Mouse (Mus musculus) ES-E14 (cell line): Measurements from ENCODE around the gene Foxj2. TPM values are rescaled to one million over a fixed set of nuclear protein-coding genes. Genes with fewer than 3 reads are reported as not detected.

Source experiments
- DNase-seq: peaks from one replicate; pipeline ENCODE4 v3.0.0-alpha.2; 2013; ENCODE audit warnings: low read depth, low spot score
- H3K27ac ChIP-seq: 2 replicates; pipeline ENCODE4 v1.5.1; 2012; ENCODE audit warnings: low read depth, mild to moderate bottlenecking, low read length, moderate library complexity, mixed read lengths; ENCODE audit not compliant: poor library complexity, insufficient read depth, severe bottlenecking
- H3K36me3 ChIP-seq: 2 replicates; pipeline ENCODE4 v1.6.1; 2012; ENCODE audit warnings: mild to moderate bottlenecking, low read length, moderate library complexity, mixed read lengths; ENCODE audit not compliant: control insufficient read depth, poor library complexity, insufficient read depth, severe bottlenecking
- H3K4me1 ChIP-seq, 2 experiments: fragments of 150-350 bp in 1 of 2; sonication (generic) in 1 of 2; 2 replicates each; pipeline ENCODE4 v1.6.1; 2012; ENCODE audit warnings: low read length in 2 of 2, mild to moderate bottlenecking in 1 of 2, mixed read lengths in 1 of 2; ENCODE audit not compliant: control insufficient read depth in 2 of 2, insufficient read depth in 2 of 2, poor library complexity in 1 of 2
- H3K4me3 ChIP-seq, 2 experiments: fragments of 150-350 bp in 1 of 2; sonication (generic) in 1 of 2; 2 replicates each; pipeline ENCODE4 v1.5.1; 2012; ENCODE audit warnings: low read length in 2 of 2, low read depth in 1 of 2, mild to moderate bottlenecking in 1 of 2, mixed read lengths in 1 of 2; ENCODE audit not compliant: insufficient read depth in 1 of 2, poor library complexity in 1 of 2, severe bottlenecking in 1 of 2
- H3K9ac ChIP-seq: 2 replicates; pipeline ENCODE4 v1.6.1; 2012; ENCODE audit warnings: low read depth, mild to moderate bottlenecking, low read length, mixed read lengths; ENCODE audit not compliant: poor library complexity, insufficient read depth, severe bottlenecking
- H3K9me3 ChIP-seq: fragments of 150-350 bp; sonication (generic); 2 replicates; pipeline ENCODE4 v1.6.1; 2012; ENCODE audit warnings: low read depth, mild to moderate bottlenecking, low read length; ENCODE audit not compliant: control insufficient read depth, insufficient read depth
- CHD2 ChIP-seq: IDR thresholded peaks from 2 replicates; pipeline ENCODE4 v1.6.1; 2014; ENCODE audit warnings: mild to moderate bottlenecking, low read depth, low read length, inconsistent platforms
- HCFC1 ChIP-seq: IDR thresholded peaks from 2 replicates; pipeline ENCODE4 v1.6.1; 2012; ENCODE audit warnings: low read length, inconsistent platforms, borderline replicate concordance; ENCODE audit not compliant: insufficient read depth
- MAFK ChIP-seq: IDR thresholded peaks from 2 replicates; pipeline ENCODE4 v1.6.1; 2014; ENCODE audit warnings: mild to moderate bottlenecking, low read depth, low read length, inconsistent platforms; ENCODE audit not compliant: insufficient read depth
- ZC3H11A ChIP-seq: IDR thresholded peaks from 2 replicates; pipeline ENCODE4 v1.6.1; 2012; ENCODE audit warnings: low read depth, mild to moderate bottlenecking, inconsistent platforms, low read length, borderline replicate concordance
- ZNF384 ChIP-seq: IDR thresholded peaks from 2 replicates; pipeline ENCODE4 v1.6.1; 2012; ENCODE audit warnings: low read depth, low read length, inconsistent platforms
- in situ Hi-C, 2 experiments: fragments of 600-800 bp; cut with MboI; formaldehyde crosslinking; loops; one replicate each; pipeline ENCODE4 v1.15.1; 2025; ENCODE audit warnings: low sequenced_read_pairs in 2 of 2, inconsistent platforms in 1 of 2; ENCODE audit not compliant: unreplicated experiment in 2 of 2
- total RNA-seq: library from RNA; depleted of rRNA; stranded (reverse); fragments of 300-350 nt; gene quantifications from 2 replicates; pipeline ENCODE4 v1.2.3, GENCODE M21; 2012

The Foxj2 gene
- total RNA-seq, 1 experiment = 1.7 TPM

DNA sequence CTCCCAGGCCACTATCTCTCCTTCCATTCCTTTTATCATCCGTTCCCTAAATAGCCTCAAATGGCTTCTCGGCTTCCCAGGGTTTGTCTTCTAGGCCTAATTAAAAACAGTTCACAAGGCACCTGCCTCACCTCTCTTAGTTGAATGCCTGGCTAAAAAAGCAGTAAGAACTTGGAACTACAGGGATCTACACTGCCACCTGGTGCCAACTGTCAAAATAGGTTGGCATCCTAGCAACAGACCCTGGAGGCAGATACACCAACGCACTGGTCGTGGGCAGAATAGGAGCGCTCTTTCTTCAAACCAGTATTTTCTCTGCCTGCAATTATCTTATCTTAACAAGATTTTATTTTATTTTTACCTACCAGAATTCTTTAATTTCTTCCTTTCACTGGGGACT, 33.4 kb upstream of the Foxj2 start:
- Histone ChIP-seq H3K4me1 (peaks cover 5 to 12% of the 10 kb centered on the region in 2 experiments; a peak in 3 of 4 replicates), H3K4me3 (no peak overlapping the region), H3K9ac (no peak overlapping the region), H3K36me3 (no peaks in the 10 kb centered on the region), H3K9me3 (no peaks in the 10 kb centered on the region), H3K27ac (no peak overlapping the region)
- TF ChIP-seq MAFK (no peak), HCFC1 (no peak), CHD2 (no peak), ZC3H11A (peak; percentile 67), ZNF384 (no peak)
- in situ Hi-C loops = loop anchor here in 1 of 2 experiments (10.0 kb wide), 2 partner anchors 51 to 121 kb away; no protein-coding TSS in a partner anchor
- no peak for DNase-seq

GRCm38 (mm10) chr6:122795254-122795935, 24.3 kb upstream of the Foxj2 start:
- in situ Hi-C loops = no loop called here
- Histone ChIP-seq H3K27ac (no peak overlapping the region), H3K36me3 (no peaks in the 10 kb centered on the region), H3K9ac (no peak overlapping the region), H3K9me3 (no peaks in the 10 kb centered on the region), H3K4me1 (no peaks in the 10 kb centered on the region; a peak in 1 of 4 replicates), H3K4me3 (no peak overlapping the region)
- TF ChIP-seq CHD2 = no peak
- TF ChIP-seq MAFK = no peak
- no peak for TF ChIP-seq ZNF384
- no peak for TF ChIP-seq HCFC1
- DNase-seq = no peak

DNA sequence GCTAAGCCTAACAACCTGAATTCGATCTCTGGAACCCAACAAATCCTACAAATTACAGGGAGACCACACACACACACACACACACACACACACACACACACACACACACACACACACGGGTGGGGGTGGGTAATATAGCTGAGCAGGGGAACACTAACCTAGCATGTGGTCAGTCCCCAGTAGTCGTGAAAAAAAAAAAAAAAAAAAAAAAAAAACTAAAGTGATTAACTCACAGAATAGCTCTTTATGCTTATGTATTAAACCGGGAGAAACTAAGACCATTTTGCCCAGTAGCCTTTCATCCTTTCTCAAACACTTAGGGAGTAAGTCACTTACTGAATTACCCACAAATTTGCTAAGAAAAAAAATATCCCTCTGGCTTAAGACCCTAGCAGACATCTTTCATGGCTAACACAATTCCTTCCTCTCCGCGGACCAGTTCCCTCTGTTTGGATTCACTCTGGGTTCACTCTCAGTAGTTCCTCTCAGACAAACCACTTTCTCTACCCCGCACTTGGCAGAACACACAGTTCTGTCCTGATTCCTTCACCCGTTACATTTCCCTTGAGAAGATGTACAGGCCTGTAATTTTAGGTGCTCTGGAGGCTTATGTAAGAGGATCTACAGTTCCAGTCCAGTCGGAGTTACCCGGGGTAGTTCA, 18.9 kb upstream of the Foxj2 start:
- Histone ChIP-seq H3K4me3 (peak overlapping the region; percentile 69 to 70), H3K36me3 (no peaks in the 10 kb centered on the region), H3K4me1 (peaks cover 2 to 3% of the 10 kb centered on the region in 2 experiments; a peak in 2 of 4 replicates), H3K9ac (peak overlapping the region; percentile 75), H3K27ac (no peak overlapping the region), H3K9me3 (no peaks in the 10 kb centered on the region)
- no peak for DNase-seq
- TF ChIP-seq ZNF384 (0 out of 2 replicates have a peak, but pooled peaks have one; percentile 60), MAFK (no peak)
- in situ Hi-C loops = no loop called here

DNA sequence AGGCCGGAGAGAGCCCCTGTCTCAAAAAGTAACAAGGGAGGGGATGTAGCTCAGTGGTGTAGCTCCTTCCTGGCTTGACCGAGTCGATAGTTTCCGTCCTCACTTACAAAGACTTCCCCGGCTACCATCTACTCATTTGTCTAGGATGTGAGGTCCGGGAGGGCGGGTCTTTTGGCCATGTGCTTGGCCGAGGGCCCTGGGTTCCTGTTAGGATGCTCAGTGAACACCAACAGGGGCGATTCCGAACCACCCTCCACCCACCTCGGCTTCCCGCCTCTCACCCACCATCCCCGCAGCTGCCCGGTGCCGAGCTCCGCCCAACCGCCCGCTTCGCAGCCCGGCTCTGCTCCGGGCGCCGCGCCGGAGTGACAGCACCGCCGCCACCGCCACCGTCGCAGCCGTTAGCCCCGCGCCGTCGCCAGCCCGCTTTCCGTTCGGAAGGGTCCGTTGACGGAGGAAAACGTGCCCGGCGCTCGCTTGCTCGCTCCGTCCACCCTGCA, 18.4 kb upstream of the Foxj2 start, which contains the start of gene Slc2a3:
Gene Slc2a3 (minus strand): TSS at position 340 of the 500 bp plus-strand sequence.
- H3K4me3 ChIP-seq = peak within 1 kb of the TSS; percentile 69 to 70
- TF ChIP-seq HCFC1 = no peak
- TF ChIP-seq MAFK = no peak
- no peak for TF ChIP-seq ZNF384
- TF ChIP-seq CHD2 = no peak; the same call in 1 of the 2 replicates
- TF ChIP-seq ZC3H11A = no peak
- H3K4me1 ChIP-seq = peaks cover 2 to 3% of the 10 kb centered on the region in 2 experiments; a peak in 2 of 4 replicates
- H3K36me3 ChIP-seq = no peaks in the 10 kb centered on the region
- peak; percentile 57 for DNase-seq
- H3K9ac ChIP-seq = peak within 1 kb of the TSS; percentile 75
- H3K27ac ChIP-seq = peak within 1 kb of the TSS; percentile 33; the same call in 1 of the 2 replicates
- H3K9me3 ChIP-seq = no peaks in the 10 kb centered on the region
- in situ Hi-C loops = no loop called here
